Mouse (Mus musculus) stomach, embryonic 14.5 days (tissue): ENCODE results near the gene Vps13c. TPM values are rescaled to one million over a fixed set of nuclear protein-coding genes. Genes with fewer than 3 reads are reported as not detected.

Source experiments
- ATAC-seq: fragments of 200-750 bp; cut with Nextera tagmentation; 2 replicates; pipeline ENCODE4 v1.8.0; 2017; ENCODE audit warnings: low read depth, moderate TSS enrichment; ENCODE audit not compliant: insufficient number of reproducible peaks, insufficient read depth, low FRiP score
- H3K27ac ChIP-seq: fragments of 300-500 bp; sonication (generic); 2 replicates; pipeline ENCODE4 v1.5.1; 2014; ENCODE audit warnings: mild to moderate bottlenecking, low read length, moderate library complexity, mixed read lengths
- H3K27me3 ChIP-seq: fragments of 300-500 bp; sonication (generic); 2 replicates; pipeline ENCODE4 v1.6.1; 2014; ENCODE audit warnings: low read length, control low read depth, mixed read lengths; ENCODE audit not compliant: control insufficient read depth, insufficient read depth
- H3K36me3 ChIP-seq: fragments of 300-500 bp; sonication (generic); 2 replicates; pipeline ENCODE4 v1.6.1; 2014; ENCODE audit warnings: mild to moderate bottlenecking, control low read depth, low read length, moderate library complexity, mixed read lengths; ENCODE audit not compliant: control insufficient read depth, insufficient read depth
- H3K4me1 ChIP-seq: fragments of 300-500 bp; sonication (generic); 2 replicates; pipeline ENCODE4 v1.6.1; 2014; ENCODE audit warnings: low read length, control low read depth, mixed read lengths; ENCODE audit not compliant: control insufficient read depth, insufficient read depth
- H3K4me2 ChIP-seq: fragments of 300-500 bp; sonication (generic); replicated peaks from 2 replicates; pipeline ENCODE4 v1.6.1; 2014; ENCODE audit warnings: low read depth, low read length, control low read depth
- H3K4me3 ChIP-seq: fragments of 300-500 bp; sonication (generic); 2 replicates; pipeline ENCODE4 v1.5.1; 2014; ENCODE audit warnings: low read depth, low read length, control low read depth
- H3K9ac ChIP-seq: fragments of 300-500 bp; sonication (generic); replicated peaks from 2 replicates; pipeline ENCODE4 v1.6.1; 2014; ENCODE audit warnings: low read depth, mild to moderate bottlenecking, control low read depth, low read length, moderate library complexity, mixed read lengths
- H3K9me3 ChIP-seq: fragments of 300-500 bp; sonication (generic); 2 replicates; pipeline ENCODE4 v1.6.1; 2016; ENCODE audit warnings: low read depth, low read length, control low read depth; ENCODE audit not compliant: control insufficient read depth
- WGBS: fragments of 180-500 bp; shearing (Covaris S2); extraction: QIAGEN DNeasy Blood & Tissue Kit; methylation state at CpG from one replicate; pipeline ENCODE4 v1.1.7; 2014; 5-methylcytosine and 5-hydroxymethylcytosine counted together
- polyA plus RNA-seq: library from polyadenylated mRNA; unstranded; fragments of >200 nt; fragmentation: Nextera tagmentation; extraction: Ambion mirVana; gene quantifications from 2 replicates; pipeline ENCODE4 v1.2.1, GENCODE M21; 2014

Gene Vps13c
- polyA plus RNA-seq, 1 experiment from 2014 or later, result 12.5 TPM

- ATAC-seq, result no peak
- H3K4me1 ChIP-seq, result peaks cover 4% of the 10 kb centered on the region
- no peaks in the 10 kb centered on the region for H3K36me3 ChIP-seq
These were observed 2.9 kb upstream of the Vps13c start for GRCm38 (mm10) chr9:67837311-67837710.

GRCm38 (mm10) chr9:67842797-67843196 lies 2.6 kb downstream of the Vps13c start:
- no peak overlapping the region for H3K4me3 ChIP-seq
- no peak overlapping the region for H3K4me2 ChIP-seq
- no peak overlapping the region for H3K9ac ChIP-seq
- H3K27me3 ChIP-seq, result no peaks in the 10 kb centered on the region
- no peaks in the 10 kb centered on the region for H3K36me3 ChIP-seq
- 40% methylated on average over 5 of the region's 5 CpGs for WGBS
- H3K4me1 ChIP-seq, result peaks cover 14% of the 10 kb centered on the region
- ATAC-seq, result no peak
- H3K9me3 ChIP-seq, result no peaks in the 10 kb centered on the region
- no peak overlapping the region for H3K27ac ChIP-seq

More at GRCm38 (mm10) chr9:67837311-67837710, 2.9 kb upstream of the Vps13c start:
- H3K27ac ChIP-seq, result no peak overlapping the region
- no peak overlapping the region for H3K9ac ChIP-seq
- 0 out of 2 replicates have a peak, but pooled peaks cover 4% of the 10 kb centered on the region for H3K9me3 ChIP-seq
- H3K27me3 ChIP-seq, result no peaks in the 10 kb centered on the region
- H3K4me2 ChIP-seq, result no peak overlapping the region
- WGBS, result 60% methylated on average over 2 of the region's 2 CpGs
- no peak overlapping the region for H3K4me3 ChIP-seq

GRCm38 (mm10) chr9:67845012-67845411 lies 4.8 kb downstream of the Vps13c start:
- no peak for ATAC-seq
- H3K4me2 ChIP-seq, result no peak overlapping the region
- no peaks in the 10 kb centered on the region for H3K9me3 ChIP-seq
- peaks cover 14% of the 10 kb centered on the region for H3K4me1 ChIP-seq
- H3K36me3 ChIP-seq, result no peaks in the 10 kb centered on the region
- no peak overlapping the region for H3K9ac ChIP-seq
- H3K27ac ChIP-seq, result no peak overlapping the region
- WGBS, result 76% methylated on average over 4 of the region's 4 CpGs
- H3K27me3 ChIP-seq, result no peaks in the 10 kb centered on the region
- no peak overlapping the region for H3K4me3 ChIP-seq

GRCm38 (mm10) chr9:67845648-67846047 lies 5.5 kb downstream of the Vps13c start:
- 47% methylated on average over 5 of the region's 5 CpGs for WGBS
- no peak overlapping the region for H3K4me2 ChIP-seq
- no peaks in the 10 kb centered on the region for H3K36me3 ChIP-seq
- no peak overlapping the region for H3K4me3 ChIP-seq
- H3K27me3 ChIP-seq, result no peaks in the 10 kb centered on the region
- no peak for ATAC-seq
- no peak overlapping the region; the same call in 1 of the 2 replicates for H3K27ac ChIP-seq
- H3K4me1 ChIP-seq, result peaks cover 13% of the 10 kb centered on the region
- no peak overlapping the region for H3K9ac ChIP-seq
- H3K9me3 ChIP-seq, result no peaks in the 10 kb centered on the region

GRCm38 (mm10) chr9:67846089-67846488 lies 5.9 kb downstream of the Vps13c start:
- H3K27me3 ChIP-seq, result no peaks in the 10 kb centered on the region
- ATAC-seq, result no peak
- 96% methylated on average over 2 of the region's 2 CpGs for whole genome bisulfite sequencing

GRCm38 (mm10) chr9:67847606-67848005 lies 7.4 kb downstream of the Vps13c start:
- no peak overlapping the region for H3K27ac ChIP-seq
- WGBS, result 91% methylated on average over 3 of the region's 3 CpGs
- no peaks in the 10 kb centered on the region for H3K36me3 ChIP-seq
- no peak overlapping the region for H3K4me2 ChIP-seq
- ATAC-seq, result no peak
- 0 out of 2 replicates have a peak, but pooled peaks cover 9% of the 10 kb centered on the region for H3K4me1 ChIP-seq
- H3K27me3 ChIP-seq, result no peaks in the 10 kb centered on the region
- H3K9me3 ChIP-seq, result no peaks in the 10 kb centered on the region
- H3K4me3 ChIP-seq, result no peak overlapping the region
- no peak overlapping the region for H3K9ac ChIP-seq

More at GRCm38 (mm10) chr9:67846089-67846488, 5.9 kb downstream of the Vps13c start:
- H3K9me3 ChIP-seq, result no peaks in the 10 kb centered on the region
- no peak overlapping the region; the same call in 1 of the 2 replicates for H3K27ac ChIP-seq
- no peak overlapping the region for H3K4me2 ChIP-seq
- H3K4me3 ChIP-seq, result no peak overlapping the region
- no peak overlapping the region for H3K9ac ChIP-seq
- H3K36me3 ChIP-seq, result no peaks in the 10 kb centered on the region
- peaks cover 9% of the 10 kb centered on the region; the same call in 1 of the 2 replicates for H3K4me1 ChIP-seq

- Histone ChIP-seq H3K4me2 (no peak overlapping the region), H3K27ac (0 out of 2 replicates have a peak overlapping the region, but pooled peaks have one; percentile 34)
- ATAC-seq, result peak; percentile 37; the same call in 1 of the 2 replicates
These were observed 9.2 kb downstream of the Vps13c start for GRCm38 (mm10) chr9:67849397-67849796.

GRCm38 (mm10) chr9:67849846-67850245 lies 9.7 kb downstream of the Vps13c start:
- 69% methylated on average over 3 of the region's 3 CpGs for WGBS
- Histone ChIP-seq H3K4me3 (no peak overlapping the region), H3K9me3 (no peaks in the 10 kb centered on the region), H3K9ac (no peak overlapping the region), H3K27ac (no peak overlapping the region), H3K27me3 (no peaks in the 10 kb centered on the region), H3K4me2 (no peak overlapping the region), H3K36me3 (no peaks in the 10 kb centered on the region; the same call in 1 of the 2 replicates), H3K4me1 (0 out of 2 replicates have a peak, but pooled peaks cover 5% of the 10 kb centered on the region)
- ATAC-seq, result peak; percentile 82

More at GRCm38 (mm10) chr9:67849397-67849796, 9.2 kb downstream of the Vps13c start:
- H3K9ac ChIP-seq, result no peak overlapping the region
- no peaks in the 10 kb centered on the region for H3K36me3 ChIP-seq
- WGBS, result 75% methylated on average over 12 of the region's 12 CpGs
- H3K4me3 ChIP-seq, result no peak overlapping the region
- no peaks in the 10 kb centered on the region for H3K27me3 ChIP-seq
- H3K4me1 ChIP-seq, result 0 out of 2 replicates have a peak, but pooled peaks cover 9% of the 10 kb centered on the region
- no peaks in the 10 kb centered on the region for H3K9me3 ChIP-seq

GRCm38 (mm10) chr9:67851150-67851549 lies 11.0 kb downstream of the Vps13c start:
- H3K4me2 ChIP-seq, result no peak overlapping the region
- no peak for ATAC-seq
- H3K27me3 ChIP-seq, result no peaks in the 10 kb centered on the region
- 78% methylated on average over 4 of the region's 4 CpGs for WGBS
- no peaks in the 10 kb centered on the region for H3K4me1 ChIP-seq
- H3K27ac ChIP-seq, result no peak overlapping the region
- H3K9me3 ChIP-seq, result no peaks in the 10 kb centered on the region
- H3K4me3 ChIP-seq, result no peak overlapping the region
- no peaks in the 10 kb centered on the region; the same call in 1 of the 2 replicates for H3K36me3 ChIP-seq
- no peak overlapping the region for H3K9ac ChIP-seq
